Mouse (Mus musculus) ES-E14 (cell line): ENCODE results near the gene Slc31a2.

ENCODE experiments used
- MAFK ChIP-seq: IDR thresholded peaks from 2 replicates; pipeline ENCODE4 v1.6.1; 2014; ENCODE audit warnings: mild to moderate bottlenecking, low read depth, low read length, inconsistent platforms; ENCODE audit not compliant: insufficient read depth
- ZC3H11A ChIP-seq: IDR thresholded peaks from 2 replicates; pipeline ENCODE4 v1.6.1; 2012; ENCODE audit warnings: low read depth, mild to moderate bottlenecking, inconsistent platforms, low read length, borderline replicate concordance
- ZNF384 ChIP-seq: IDR thresholded peaks from 2 replicates; pipeline ENCODE4 v1.6.1; 2012; ENCODE audit warnings: low read depth, low read length, inconsistent platforms

- no peak for TF ChIP-seq ZC3H11A
- TF ChIP-seq MAFK: no peak
- TF ChIP-seq ZNF384: no peak
Observed at GRCm38 (mm10) chr4:62316456-62316855, 54.1 kb downstream of the Slc31a2 start.
